Mouse (Mus musculus) bone marrow, adult 2 months (tissue): ENCODE data around the gene Ctxn1. TPM values are rescaled to one million over a fixed set of nuclear protein-coding genes. Genes with fewer than 3 reads are reported as not detected.

Experiments
- H3K27ac ChIP-seq: fragments of 200-500 bp; 2 replicates; pipeline ENCODE4 v1.5.1; 2012; ENCODE audit warnings: low read depth, mild to moderate bottlenecking, control low read depth, inconsistent platforms, low read length; ENCODE audit not compliant: control insufficient read depth, poor library complexity, insufficient read depth
- H3K4me1 ChIP-seq: fragments of 200-500 bp; 2 replicates; pipeline ENCODE4 v1.6.1; 2011; ENCODE audit warnings: low read length; ENCODE audit not compliant: control insufficient read depth, insufficient read depth
- H3K4me3 ChIP-seq: fragments of 200-500 bp; replicated peaks from 2 replicates; pipeline ENCODE3; 2011; ENCODE audit warnings: mild to moderate bottlenecking, low read depth, low read length, control low read depth; ENCODE audit not compliant: control insufficient read depth
- CTCF ChIP-seq: fragments of 200-500 bp; IDR thresholded peaks from 2 replicates; pipeline ENCODE4 v1.5.1; 2011; ENCODE audit warnings: low read length, control low read depth; ENCODE audit not compliant: control insufficient read depth, insufficient read depth
- POLR2A ChIP-seq: fragments of 200-500 bp; IDR thresholded peaks from 2 replicates; pipeline ENCODE4 v1.6.1; 2011; ENCODE audit warnings: low read depth, mild to moderate bottlenecking, control low read depth, low read length, borderline replicate concordance; ENCODE audit not compliant: control insufficient read depth
- WGBS: fragments of 180-500 bp; shearing (Covaris S2); methylation state at CpG from one replicate; pipeline ENCODE4 v1.1.7; 2018; 5-methylcytosine and 5-hydroxymethylcytosine counted together
- polyA plus RNA-seq: library from polyadenylated mRNA; stranded (reverse); fragments of >200 nt; gene quantifications from 2 replicates; pipeline ENCODE4 v1.2.4, GENCODE M21; 2011; ENCODE audit warnings: low replicate concordance; ENCODE audit not compliant: missing spikeins, insufficient read depth, insufficient read length

The Ctxn1 gene
- polyA plus RNA-seq, 1 experiment = 3.8 TPM

DNA sequence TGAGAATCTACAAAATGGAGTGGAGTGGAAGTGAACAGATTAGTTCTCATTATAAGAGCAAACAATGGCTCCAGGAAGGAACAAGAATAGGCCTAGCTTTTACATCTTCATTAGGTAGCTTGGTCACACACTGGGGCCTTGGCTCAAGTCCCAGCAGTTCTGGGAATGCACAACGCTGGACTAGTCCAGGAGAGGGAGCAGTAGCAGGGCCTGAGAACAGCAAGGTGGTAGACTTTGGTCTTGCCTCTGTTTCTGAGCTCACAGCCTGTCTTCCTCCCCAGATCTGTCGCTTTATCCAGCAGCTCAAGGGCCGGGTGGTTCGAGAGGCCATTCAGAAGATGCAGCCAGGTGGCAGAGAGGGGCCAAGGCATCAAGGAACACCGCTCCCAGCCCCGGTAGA lies 5.1 kb downstream of the Ctxn1 start:
- H3K27ac ChIP-seq = no peak overlapping the region
- TF ChIP-seq CTCF = no peak
- no peak overlapping the region for H3K4me3 ChIP-seq
- WGBS = 69% methylated on average over 6 of the region's 6 CpGs
- peaks cover 2% of the 10 kb centered on the region; the same call in 1 of the 2 replicates for H3K4me1 ChIP-seq

- H3K4me3 ChIP-seq = peak within 1 kb of the TSS; percentile 76
- H3K27ac ChIP-seq = peak within 1 kb of the TSS; percentile 85
- under 1% methylated on average over 69 of the region's 69 CpGs for WGBS
- H3K4me1 ChIP-seq = peaks cover 2% of the 10 kb centered on the region; the same call in 1 of the 2 replicates
- TF ChIP-seq CTCF (peak; percentile 7; the same call in 1 of the 2 replicates), POLR2A (no peak)
These were observed 5.9 kb downstream of the Ctxn1 start, which contains the start of gene Snapc2 for GRCm38 (mm10) chr8:4252934-4253841. TSS of gene Snapc2 (plus strand) at chr8:4253080.

DNA sequence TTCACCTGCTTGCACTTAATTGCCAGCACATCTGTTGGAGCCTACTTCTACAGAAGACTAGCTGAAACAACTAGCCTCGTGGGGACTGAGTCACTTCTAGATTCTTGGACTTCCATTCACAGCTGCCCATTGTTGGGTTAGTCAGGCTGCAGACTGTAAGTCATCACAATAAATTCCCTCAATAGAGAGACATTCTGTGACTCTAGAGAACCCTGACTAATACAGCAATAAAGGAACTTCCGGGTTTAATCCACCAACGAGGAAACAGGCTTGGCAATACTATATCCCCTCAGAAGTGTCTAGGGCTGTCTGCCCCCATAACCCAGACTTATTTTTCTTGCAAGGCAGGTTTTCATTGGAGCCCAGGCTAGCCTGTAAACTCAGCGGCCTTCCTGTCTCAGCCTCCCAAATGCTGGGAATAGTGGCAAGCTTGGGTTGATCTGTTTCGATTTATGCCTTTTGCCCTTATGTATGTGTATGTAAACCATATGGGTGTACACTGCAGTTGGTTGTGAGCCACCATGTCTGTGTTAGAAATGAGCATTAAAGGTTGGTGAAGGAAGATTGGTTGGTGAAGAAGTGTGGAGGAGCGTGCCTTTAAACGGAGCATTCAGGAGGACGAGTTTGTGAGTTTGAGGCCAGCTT lies 6.8 kb downstream of the Ctxn1 start:
- 41% methylated on average over 8 of the region's 8 CpGs for WGBS
- H3K4me3 ChIP-seq = peak overlapping the region; percentile 76
- no peak overlapping the region for H3K27ac ChIP-seq
- TF ChIP-seq POLR2A (no peak), CTCF (no peak)
- peaks cover 2% of the 10 kb centered on the region; the same call in 1 of the 2 replicates for H3K4me1 ChIP-seq

GRCm38 (mm10) chr8:4250306-4250970 lies 8.6 kb downstream of the Ctxn1 start:
- TF ChIP-seq POLR2A = no peak
- peak; percentile 88 for TF ChIP-seq CTCF
- H3K4me1 ChIP-seq = peaks cover 2% of the 10 kb centered on the region; the same call in 1 of the 2 replicates
- no peak overlapping the region for H3K27ac ChIP-seq
- WGBS = 54% methylated on average over 26 of the region's 26 CpGs
- H3K4me3 ChIP-seq = no peak overlapping the region

DNA sequence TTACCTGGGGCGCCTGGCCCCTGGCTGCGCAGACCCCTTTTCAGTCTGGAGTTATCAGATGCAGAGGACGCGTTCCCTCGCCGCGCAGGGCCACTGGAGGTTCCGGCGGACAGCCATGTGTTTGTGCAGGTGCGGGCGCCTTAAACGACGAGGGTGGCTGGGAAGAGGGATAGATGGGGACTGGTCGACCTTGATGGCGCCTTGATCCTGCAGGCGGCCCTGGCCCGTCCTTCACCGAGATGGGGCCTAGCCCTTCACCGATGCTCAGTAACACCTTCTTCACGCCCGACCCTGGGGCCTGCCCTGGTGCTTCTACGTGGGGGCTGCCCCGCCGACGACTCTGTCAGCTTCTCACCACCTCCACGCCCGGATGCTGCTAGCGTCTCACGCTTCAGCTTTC lies 9.9 kb downstream of the Ctxn1 start:
- WGBS = 86% methylated on average over 29 of the region's 29 CpGs
- Histone ChIP-seq H3K4me3 (no peak overlapping the region), H3K4me1 (peaks cover 2% of the 10 kb centered on the region; the same call in 1 of the 2 replicates), H3K27ac (no peak overlapping the region)
- TF ChIP-seq CTCF (no peak), POLR2A (no peak)

DNA sequence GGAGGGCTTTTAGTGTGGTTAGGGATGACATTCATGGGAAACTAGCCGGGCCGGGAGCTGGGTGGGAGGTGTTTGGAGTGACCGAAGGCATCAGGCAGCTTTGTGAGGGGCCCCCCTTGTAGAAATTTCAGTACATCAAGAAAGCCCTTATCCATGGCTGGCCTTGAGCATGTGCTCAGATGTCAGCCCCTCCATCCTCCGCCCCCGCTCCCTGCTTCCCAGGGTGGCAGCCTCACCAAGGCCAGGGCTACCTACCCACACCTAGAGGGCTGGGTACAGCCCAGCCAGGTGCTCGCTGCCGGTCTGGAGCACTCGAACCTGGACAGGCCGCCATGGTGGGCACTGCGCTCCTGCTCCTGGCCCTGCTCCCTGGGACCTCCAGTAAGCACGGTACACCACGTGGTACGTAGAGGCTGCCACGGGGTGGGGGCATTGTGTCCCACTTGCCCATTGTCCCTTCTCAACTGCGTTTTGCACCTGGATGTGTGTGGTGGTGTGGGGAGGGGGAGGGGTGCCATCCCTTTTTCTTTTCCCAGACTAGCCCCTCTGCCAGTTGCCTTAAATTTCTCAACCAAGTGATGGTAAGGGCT lies 11.0 kb downstream of the Ctxn1 start, which contains the start of gene Tgfbr3l:
Gene Tgfbr3l, plus strand, starts transcription at position 264 of the 590 bp plus-strand sequence.
- 89% methylated on average over 15 of the region's 15 CpGs for WGBS

DNA sequence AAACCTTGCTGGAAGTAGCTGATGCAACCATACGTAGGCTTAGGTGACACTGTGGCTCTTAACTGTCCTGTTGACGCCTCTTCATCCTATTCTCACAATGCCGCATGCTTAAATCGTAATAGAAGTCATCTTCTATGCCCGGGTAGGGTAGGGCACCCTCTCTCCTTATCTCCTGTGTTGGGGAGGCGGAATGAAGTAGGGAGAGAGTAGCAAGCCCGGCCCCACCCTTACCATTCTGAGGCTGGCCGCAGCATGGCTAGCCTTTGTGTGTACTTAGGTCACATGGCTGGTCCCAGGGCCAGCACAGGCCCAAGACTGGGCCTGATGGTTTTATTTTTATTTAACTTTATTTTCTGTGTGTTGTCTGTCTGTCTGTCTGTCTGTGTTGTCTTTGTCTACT lies 11.8 kb downstream of the Ctxn1 start:
- Histone ChIP-seq H3K27ac (no peak overlapping the region), H3K4me3 (no peak overlapping the region), H3K4me1 (no peaks in the 10 kb centered on the region)
- WGBS = 79% methylated on average over 8 of the region's 8 CpGs
- no peak for TF ChIP-seq CTCF
- TF ChIP-seq POLR2A = no peak

More for the DNA sequence above, 11.0 kb downstream of the Ctxn1 start, which contains the start of gene Tgfbr3l:
- Histone ChIP-seq H3K4me1 (no peaks in the 10 kb centered on the region; the same call in 1 of the 2 replicates), H3K27ac (no peak within 1 kb of the TSS; the same call in 1 of the 2 replicates), H3K4me3 (no peak within 1 kb of the TSS)
- TF ChIP-seq POLR2A (no peak), CTCF (no peak)
